Mouse (Mus musculus): ENCODE measurements around the gene Gapvd1. TPM values are rescaled to one million over a fixed set of nuclear protein-coding genes. Genes with fewer than 3 reads are reported as not detected.
"Not testable (repeated sequence)": the region's sequence is repeated elsewhere in the genome, so short reads cannot be mapped to it uniquely, and the experiment has no call there.

The Gapvd1 gene
- total RNA-seq (2021): 100 to 1,000 TPM in 1 of 2 experiments, 10 to 100 TPM in 1; 97.4 to 101 TPM

- intact Hi-C loops (cut with DNase I): loop anchor here (2.0 kb wide), 1 partner anchor 16 kb away; the partner anchor contains the start of gene Hspa5
These were observed at the start of gene Gapvd1 for GRCm38 (mm10) chr2:34754551-34755358. TSS of gene Gapvd1 (minus strand) at chr2:34755232.

DNA sequence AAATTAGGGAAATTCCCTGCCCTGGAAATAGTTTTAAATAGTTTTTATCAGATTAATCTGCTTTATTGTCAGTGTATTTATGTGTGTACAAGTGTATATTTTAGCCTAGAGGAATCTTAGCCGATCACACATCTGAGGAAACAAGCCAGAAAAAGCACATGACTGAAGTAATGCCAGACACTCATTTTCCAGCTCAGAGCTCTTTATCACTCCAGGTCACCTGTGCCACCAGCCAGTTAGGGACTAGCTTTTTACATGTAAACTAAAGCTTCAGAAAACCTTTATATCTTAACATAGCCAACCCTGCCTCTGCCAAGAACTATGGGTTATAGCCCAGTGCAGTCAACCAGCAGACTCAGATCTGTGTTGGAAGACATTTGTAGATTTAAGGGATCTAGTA lies 49.8 kb upstream of the Gapvd1 start:
- intact Hi-C loops (cut with DNase I): no loop called here

More at GRCm38 (mm10) chr2:34754551-34755358, at the start of gene Gapvd1:
- no peak for DNase-seq (ENCODE audit: low spot score in 2 of 2)

DNA sequence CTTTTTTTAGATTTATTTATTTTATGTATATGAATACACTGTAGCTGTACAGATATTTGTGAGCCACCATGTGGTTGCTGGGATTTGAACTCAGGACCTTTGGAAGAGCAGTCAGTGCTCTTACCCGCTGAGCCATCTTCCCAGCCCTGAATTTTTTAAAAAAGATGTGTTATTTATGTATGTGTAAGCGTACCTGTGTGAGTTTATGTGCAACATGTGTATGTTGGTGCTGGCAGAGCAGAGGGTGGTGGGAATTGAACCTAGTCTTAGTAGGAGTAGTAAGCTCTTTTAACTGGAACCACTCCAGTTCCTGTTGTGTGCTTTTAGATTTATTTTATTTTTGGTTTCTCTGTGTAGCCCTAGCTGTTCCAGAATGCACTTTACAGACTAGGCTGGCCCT lies 49.1 kb upstream of the Gapvd1 start:
- no peak for DNase-seq (ENCODE audit: low spot score in 2 of 2)
- intact Hi-C loops (cut with DNase I): no loop called here

More for the DNA sequence above, 49.8 kb upstream of the Gapvd1 start:
- no peak for DNase-seq (ENCODE audit: low spot score in 2 of 2)

- no peak for DNase-seq (ENCODE audit: low spot score in 2 of 2)
- intact Hi-C loops (cut with DNase I): no loop called here
These were observed 48.7 kb upstream of the Gapvd1 start for GRCm38 (mm10) chr2:34803746-34804145.

- intact Hi-C loops (cut with DNase I): not testable (repeated sequence)
- DNase-seq (ENCODE audit: low spot score in 2 of 2): peak; percentile 26 to 32
These were observed 47.7 kb upstream of the Gapvd1 start for GRCm38 (mm10) chr2:34802565-34803245.

GRCm38 (mm10) chr2:34801516-34802482 lies 46.8 kb upstream of the Gapvd1 start:
- DNase-seq (ENCODE audit: low spot score in 2 of 2): peak; percentile 98 to 99
- intact Hi-C loops (cut with DNase I): no loop called here

- no peak for DNase-seq (ENCODE audit: low spot score in 2 of 2)
- intact Hi-C loops (cut with DNase I): no loop called here
These were observed 45.3 kb upstream of the Gapvd1 start for GRCm38 (mm10) chr2:34800371-34800770.

DNA sequence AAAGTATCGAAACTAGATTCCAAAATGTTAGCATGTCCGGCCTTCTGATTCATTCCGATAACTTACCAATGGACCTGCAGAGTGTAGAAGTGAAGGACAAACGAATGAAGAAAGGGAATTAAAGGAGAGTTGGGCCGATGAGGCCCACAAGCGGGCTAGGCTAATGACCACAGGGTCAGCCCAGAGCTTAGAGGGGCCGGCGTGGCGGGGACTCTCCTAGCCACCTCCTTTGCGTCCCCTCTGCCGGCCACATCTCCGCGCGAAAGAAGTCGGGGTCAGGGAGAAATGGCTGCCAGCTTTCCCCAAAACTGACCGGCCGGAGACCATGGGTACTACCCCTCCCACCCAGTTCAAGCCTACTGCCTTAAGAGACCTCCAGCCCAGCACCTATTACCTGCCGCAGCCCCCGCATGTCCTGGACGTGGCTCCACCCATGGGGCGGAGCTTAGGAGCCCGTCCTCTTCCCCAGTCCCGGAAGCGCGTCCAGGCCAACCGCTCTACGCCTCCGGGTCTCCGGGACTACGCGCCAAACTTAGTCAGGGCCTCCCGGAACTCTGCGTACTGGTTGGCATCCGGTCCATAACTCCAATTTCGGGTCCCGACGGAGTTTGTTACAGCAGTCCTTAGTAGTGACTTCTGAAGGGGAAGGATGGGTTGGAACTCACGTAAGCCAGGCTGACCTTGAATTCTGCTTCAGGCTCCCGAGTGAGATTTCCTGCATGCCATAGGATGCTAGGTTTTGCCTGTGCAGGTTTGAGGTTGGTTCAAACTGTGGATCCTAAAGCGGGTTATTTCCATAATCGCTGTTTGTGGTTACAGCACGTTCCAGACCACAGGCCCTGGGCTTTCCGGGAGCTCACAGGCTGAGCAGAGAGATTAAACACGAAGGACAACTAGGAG lies 44.6 kb upstream of the Gapvd1 start, which contains the start of gene Rabepk:
TSS of gene Rabepk (minus strand) at position 556 of the 900 bp plus-strand sequence.
- intact Hi-C loops (cut with DNase I): loop anchor here (2.0 kb wide), 1 partner anchor 27 kb away; no protein-coding TSS in a partner anchor
- peak; percentile 71 to 79 for DNase-seq (ENCODE audit: low spot score in 2 of 2)

DNA sequence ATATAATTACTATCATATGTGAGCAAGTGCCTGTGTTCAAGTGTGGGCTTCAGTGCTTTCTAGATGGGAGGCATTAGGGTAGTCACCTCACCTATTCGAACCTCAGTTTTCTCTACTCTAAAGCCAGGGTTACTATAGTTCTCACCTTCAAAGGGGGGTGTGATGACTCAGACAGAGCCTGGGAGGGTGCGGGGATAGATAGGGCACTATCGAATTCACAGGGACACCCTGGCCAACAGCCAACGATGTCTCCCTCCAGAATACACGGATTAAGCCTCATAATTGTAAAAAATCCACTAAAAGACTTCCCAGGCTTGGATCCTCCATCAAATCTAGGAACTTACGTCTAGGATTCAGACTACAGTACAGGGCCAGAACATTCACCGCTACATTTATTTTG lies 40.4 kb upstream of the Gapvd1 start:
- intact Hi-C loops (cut with DNase I): no loop called here
- DNase-seq (ENCODE audit: low spot score in 2 of 2): no peak

- no peak for DNase-seq (ENCODE audit: low spot score in 2 of 2)
- intact Hi-C loops (cut with DNase I): no loop called here
These were observed 39.5 kb upstream of the Gapvd1 start for GRCm38 (mm10) chr2:34794511-34794910.

DNA sequence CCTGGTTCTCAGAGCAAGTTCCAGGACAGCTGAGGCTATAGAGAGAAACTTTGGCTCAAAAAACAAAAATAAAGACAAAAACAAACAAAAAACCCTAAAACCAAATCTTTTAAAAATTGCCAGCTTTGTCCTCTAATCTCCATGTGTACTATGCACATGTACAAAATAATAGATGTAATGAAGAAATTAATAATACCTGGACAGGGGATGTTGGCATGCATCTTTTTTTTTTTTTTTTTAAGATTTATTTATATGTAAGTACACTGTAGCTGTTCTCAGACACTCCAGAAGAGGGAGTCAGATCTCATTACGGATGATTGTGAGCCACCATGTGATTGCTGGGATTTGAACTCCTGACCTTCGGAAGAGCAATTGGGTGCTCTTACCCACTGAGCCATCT lies 37.5 kb upstream of the Gapvd1 start:
- intact Hi-C loops (cut with DNase I); DNase-seq (ENCODE audit: low spot score in 2 of 2): not testable (repeated sequence)

DNA sequence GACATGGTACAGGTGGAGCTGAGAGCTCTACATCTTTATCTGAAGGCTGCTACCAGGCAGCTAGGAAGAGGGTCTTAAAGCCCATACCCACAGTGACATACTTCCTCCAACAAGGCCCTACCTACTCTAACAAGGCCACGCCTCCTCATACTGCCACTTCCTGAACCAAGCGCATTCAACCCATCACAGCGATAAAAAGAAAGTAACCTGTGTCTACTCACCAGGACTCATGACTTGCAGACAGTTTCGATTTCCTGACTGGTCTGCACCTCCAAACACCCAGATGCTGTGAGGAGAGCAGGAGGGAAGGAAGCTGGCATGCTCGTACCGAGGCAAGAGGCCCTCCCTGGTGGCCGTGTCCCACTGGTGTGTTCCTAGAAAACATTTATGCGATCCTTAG lies 35.2 kb upstream of the Gapvd1 start:
- intact Hi-C loops (cut with DNase I): no loop called here

DNA sequence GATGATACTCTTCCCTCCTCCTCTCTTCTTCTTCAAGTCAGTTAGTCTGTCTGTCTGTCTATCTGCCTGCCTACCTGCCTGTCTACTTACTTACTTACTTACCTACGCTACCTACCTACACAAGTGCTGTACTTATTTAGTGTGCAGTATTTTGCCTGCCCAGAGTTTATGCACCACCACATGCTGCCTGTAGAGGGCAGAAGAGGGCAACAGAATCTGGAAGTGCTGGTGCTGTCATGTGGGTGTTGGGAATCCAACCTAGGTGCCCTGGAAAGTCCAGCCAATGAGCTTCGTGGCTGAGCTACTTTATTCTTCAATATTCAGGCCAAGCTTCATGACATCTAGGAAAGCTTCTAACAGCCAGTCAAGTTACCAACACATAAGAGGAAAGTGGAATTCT lies 29.1 kb upstream of the Gapvd1 start:
- DNase-seq (ENCODE audit: low spot score in 2 of 2): peak in 1 of 2 experiments; percentile 51
- intact Hi-C loops (cut with DNase I): no loop called here

More for the DNA sequence above, 35.2 kb upstream of the Gapvd1 start:
- DNase-seq (ENCODE audit: low spot score in 2 of 2): no peak

DNA sequence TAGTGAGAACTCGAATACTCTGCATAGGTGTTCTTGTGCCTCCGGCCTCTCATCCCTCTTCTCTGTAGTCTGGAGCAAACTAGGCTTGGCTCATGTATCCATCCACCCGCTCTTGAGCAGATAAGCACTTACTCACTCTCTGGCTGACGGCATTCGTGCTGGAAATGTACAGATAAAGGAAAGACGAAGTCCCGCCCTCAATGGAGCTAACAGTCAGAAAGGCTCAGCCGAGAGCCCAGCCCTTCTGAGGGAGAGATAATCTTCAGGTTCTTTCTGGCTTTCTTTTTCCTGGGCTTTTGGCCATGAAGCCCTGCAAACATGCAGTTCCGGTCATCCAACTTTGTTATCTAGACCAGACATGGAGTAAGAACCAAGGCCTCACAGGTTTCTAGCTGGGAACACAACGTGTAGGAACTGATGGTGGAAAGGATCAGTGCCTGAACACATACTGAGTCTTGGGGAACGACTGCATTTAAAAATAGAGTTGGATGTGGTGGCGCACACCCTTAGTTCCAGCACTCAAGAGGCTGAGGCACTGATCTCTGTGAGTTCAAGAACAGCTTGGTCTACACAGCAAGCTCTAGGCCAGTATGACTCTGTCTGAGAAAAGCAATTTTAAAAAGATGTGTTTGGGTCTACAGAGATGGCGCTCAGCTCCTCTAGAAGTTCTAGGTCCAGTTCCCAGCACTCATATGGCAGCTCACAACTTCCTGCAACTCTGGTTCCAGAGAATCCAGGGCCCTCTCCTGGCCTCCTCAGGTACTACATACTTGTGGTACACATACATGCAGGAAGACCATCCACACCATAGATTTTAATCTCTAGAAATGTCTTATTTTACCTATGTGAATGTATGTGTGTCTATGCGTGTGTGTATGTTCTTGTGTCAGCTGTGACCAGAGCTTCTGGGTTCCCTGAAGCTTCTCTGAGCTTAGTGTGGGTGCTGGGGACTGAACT lies 28.3 kb upstream of the Gapvd1 start:
- no peak for DNase-seq (ENCODE audit: low spot score in 2 of 2)
- intact Hi-C loops (cut with DNase I): no loop called here

- DNase-seq (ENCODE audit: low spot score in 2 of 2): no peak
- intact Hi-C loops (cut with DNase I): no loop called here
These were observed 22.3 kb upstream of the Gapvd1 start for GRCm38 (mm10) chr2:34777237-34777868.

GRCm38 (mm10) chr2:34774493-34774892 lies 19.5 kb upstream of the Gapvd1 start:
- no peak for DNase-seq (ENCODE audit: low spot score in 2 of 2)
- intact Hi-C loops (cut with DNase I): no loop called here

- DNase-seq (ENCODE audit: low spot score in 2 of 2): no peak
- intact Hi-C loops (cut with DNase I): loop anchor here (2.0 kb wide), 1 partner anchor 25 kb away; the partner anchor contains the start of gene Rabepk
These were observed 18.6 kb upstream of the Gapvd1 start for GRCm38 (mm10) chr2:34773673-34774072.
